Mouse (Mus musculus): ENCODE measurements at regions not wholly inside any gene's neighbourhood (a gene's known extent, or its start where the extent isn't known, plus 50 kb on each side); places are given as distances from the start of the nearest gene placed in this dataset.

DNA sequence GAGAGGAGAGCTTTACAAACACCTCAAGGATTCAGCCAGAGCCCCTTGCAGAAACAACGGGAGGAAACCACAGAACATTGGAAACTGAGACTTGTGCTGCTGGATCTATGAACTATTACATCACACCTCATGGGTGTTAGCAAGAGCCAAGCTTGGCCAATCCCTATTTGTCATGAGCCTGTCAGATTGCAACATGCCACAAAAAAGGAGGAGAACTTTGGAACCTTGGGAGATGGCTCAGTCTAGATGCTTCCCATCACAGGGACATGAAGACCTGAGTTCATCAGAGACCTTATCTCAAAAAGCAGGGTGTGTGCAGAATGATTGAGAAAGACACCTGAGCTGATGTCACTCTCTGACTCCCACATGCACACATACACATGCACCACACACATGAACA is 68.3 kb upstream of the Onecut1 start:
- Histone ChIP-seq H3K36me3 (replicated peaks) (no peaks in the 10 kb centered on the region), H3K9me3 (no peaks in the 10 kb centered on the region), H3K9ac (no peak overlapping the region), H3K4me3 (no peak overlapping the region), H3K27ac (no peak overlapping the region), H3K27me3 (replicated peaks) (no peaks in the 10 kb centered on the region), H3K4me2 (no peak overlapping the region), H3K4me1 (no peaks in the 10 kb centered on the region)
- WGBS = 93% methylated on average over 1 of the region's 1 CpGs
- no peak for ATAC-seq (replicated peaks)

- no peaks in the 10 kb centered on the region for H3K36me3 ChIP-seq (replicated peaks)
- H3K9me3 ChIP-seq = no peaks in the 10 kb centered on the region
- no peaks in the 10 kb centered on the region for H3K27me3 ChIP-seq (replicated peaks)
- no peaks in the 10 kb centered on the region for H3K4me1 ChIP-seq
- H3K4me3 ChIP-seq = no peak overlapping the region
- ATAC-seq (replicated peaks) = no peak
- no peak overlapping the region for H3K4me2 ChIP-seq
- H3K27ac ChIP-seq = no peak overlapping the region
- H3K9ac ChIP-seq = no peak overlapping the region
- 87% methylated on average over 4 of the region's 4 CpGs for WGBS
Measured at GRCm38 (mm10) chr9:74795994-74796393, 65.7 kb upstream of the Onecut1 start.

DNA sequence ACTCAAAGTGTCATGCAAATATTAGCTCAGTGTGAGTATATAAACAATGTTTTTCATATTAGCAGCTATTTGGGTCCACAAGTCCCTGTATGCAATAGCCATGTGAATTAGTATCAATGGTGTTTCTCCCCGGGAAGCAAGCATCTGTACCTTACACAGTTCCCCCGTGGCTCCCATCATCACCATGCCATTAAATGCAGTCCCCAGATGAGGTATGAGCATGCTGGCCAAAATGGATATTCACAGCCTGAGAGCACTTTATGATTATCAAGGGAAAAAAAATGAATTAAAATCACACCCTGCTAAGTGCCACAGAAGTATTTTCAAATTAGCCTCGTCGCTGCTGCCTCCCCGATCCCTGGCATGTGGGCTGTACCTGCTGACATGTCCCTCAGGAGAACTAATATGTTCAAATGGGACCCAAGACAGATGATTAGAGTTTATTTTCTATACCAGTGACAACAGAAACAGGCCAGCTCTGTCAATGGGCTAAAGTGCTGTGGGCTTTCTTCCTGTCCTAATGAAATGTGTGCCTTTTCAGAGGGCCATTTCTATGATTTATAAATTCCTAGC is 64.4 kb upstream of the Onecut1 start:
- no peaks in the 10 kb centered on the region for H3K36me3 ChIP-seq (replicated peaks)
- H3K4me3 ChIP-seq = no peak overlapping the region
- no peak overlapping the region for H3K9ac ChIP-seq
- H3K4me2 ChIP-seq = no peak overlapping the region
- no peaks in the 10 kb centered on the region for H3K4me1 ChIP-seq
- WGBS = 63% methylated on average over 5 of the region's 5 CpGs
- H3K9me3 ChIP-seq = no peaks in the 10 kb centered on the region
- H3K27ac ChIP-seq = no peak overlapping the region
- no peaks in the 10 kb centered on the region for H3K27me3 ChIP-seq (replicated peaks)
- ATAC-seq (replicated peaks) = no peak

GRCm38 (mm10) chr9:74801091-74801490 is 60.6 kb upstream of the Onecut1 start:
- H3K36me3 ChIP-seq (replicated peaks) = no peaks in the 10 kb centered on the region
- no peaks in the 10 kb centered on the region for H3K9me3 ChIP-seq
- H3K27ac ChIP-seq = no peak overlapping the region
- H3K4me1 ChIP-seq = no peaks in the 10 kb centered on the region
- H3K9ac ChIP-seq = no peak overlapping the region
- no peak overlapping the region for H3K4me3 ChIP-seq
- H3K27me3 ChIP-seq (replicated peaks) = no peaks in the 10 kb centered on the region
- H3K4me2 ChIP-seq = no peak overlapping the region
- no peak for ATAC-seq (replicated peaks)
- 83% methylated on average over 4 of the region's 4 CpGs for WGBS

GRCm38 (mm10) chr9:74811437-74811836 is 50.3 kb upstream of the Onecut1 start:
- H3K27ac ChIP-seq = no peak overlapping the region
- no peaks in the 10 kb centered on the region for H3K9me3 ChIP-seq
- peaks cover 11% of the 10 kb centered on the region for H3K4me1 ChIP-seq
- H3K27me3 ChIP-seq (replicated peaks) = no peaks in the 10 kb centered on the region
- H3K36me3 ChIP-seq (replicated peaks) = no peaks in the 10 kb centered on the region
- WGBS = 7% methylated on average over 8 of the region's 8 CpGs
- ATAC-seq (replicated peaks) = 0 out of 2 replicates have a peak, but pooled peaks have one; percentile 42
- no peak overlapping the region for H3K4me3 ChIP-seq
- H3K9ac ChIP-seq = no peak overlapping the region
- no peak overlapping the region for H3K4me2 ChIP-seq
